Comparison of ENCODE assay signal across 12 mouse cellular contexts in genomic region chr19:7189026-7189425, GRCm38 (mm10).
"Had no signal": no experiment of that assay in that cellular context is flagged by ENCODE, and none has a peak within 500 bp of the region (broad histone marks: within the 10 kb centered on the region; RNA-seq: fewer than 3 reads in every experiment).

No protein-coding gene starts in this region.

- H3K9ac ChIP-seq: intestine, embryonic 15.5 days; liver, embryonic 13.5 days had no signal

- H3K36me3 ChIP-seq: intestine, embryonic 15.5 days; liver, embryonic 13.5 days had no signal

- H3K27ac ChIP-seq: intestine, embryonic 15.5 days; kidney, postnatal 0 days; left cerebral cortex, adult 2 months; liver, embryonic 13.5 days had no signal

- H3K27me3 ChIP-seq: intestine, embryonic 15.5 days had no signal

- DNase-seq: kidney, adult 18-20 months; layer of hippocampus, postnatal 36 days; liver, embryonic 13.5 days; lung, adult 2 months; lung, postnatal 14 days; lung, postnatal 4 days; midbrain, embryonic 14.5 days; thymus, adult 18-20 months; thymus, postnatal 36 days had no signal

- H3K9me3 ChIP-seq: intestine, embryonic 15.5 days; liver, embryonic 13.5 days had no signal

- H3K4me2 ChIP-seq: intestine, embryonic 15.5 days; liver, embryonic 13.5 days had no signal

- H3K4me3 ChIP-seq: intestine, embryonic 15.5 days; left cerebral cortex, adult 2 months; liver, embryonic 13.5 days had no signal

- ATAC-seq: intestine, embryonic 15.5 days had no signal
